In the genomic region with DNA sequence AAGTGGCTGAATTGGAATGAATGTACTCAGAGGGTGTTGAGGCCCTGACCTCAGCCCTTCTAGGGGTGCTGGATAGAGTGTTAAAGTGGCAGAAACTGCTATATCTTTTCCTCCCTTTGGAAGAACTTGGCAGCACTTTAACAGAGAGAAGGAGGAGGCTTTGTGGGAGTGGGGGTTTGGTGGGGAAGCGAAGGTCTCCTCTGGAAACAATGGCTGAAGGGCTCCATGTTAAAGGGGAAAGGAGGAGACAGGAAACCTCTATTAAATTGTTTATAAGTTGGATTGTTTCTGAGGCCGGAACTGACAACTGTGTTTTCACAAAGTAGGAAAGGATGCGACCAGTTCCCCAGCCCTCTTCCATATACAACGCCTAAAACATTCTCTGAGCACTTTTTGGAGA, we compare ENCODE assay signal across 24 mouse cellular contexts.
"Had no signal": no experiment of that assay in that cellular context is flagged by ENCODE, and none has a peak within 500 bp of the region (broad histone marks: within the 10 kb centered on the region; RNA-seq: fewer than 3 reads in every experiment).

No protein-coding gene starts in this region.

- ATAC-seq: hindbrain, postnatal 0 days; intestine, embryonic 16.5 days had no signal

- H3K36me3 ChIP-seq: heart, embryonic 13.5 days; heart, embryonic 15.5 days; hindbrain, embryonic 13.5 days; hindbrain, embryonic 15.5 days; kidney, embryonic 15.5 days; limb, embryonic 10.5 days; limb, embryonic 12.5 days had no signal

- H3K4me3 ChIP-seq: heart, adult 2 months; heart, embryonic 13.5 days; heart, embryonic 15.5 days; hindbrain, embryonic 13.5 days; hindbrain, embryonic 15.5 days; kidney, embryonic 15.5 days; layer of hippocampus, adult 2 months; left cerebral cortex, adult 2 months; limb, embryonic 10.5 days; limb, embryonic 12.5 days had no signal

- H3K4me1 ChIP-seq: hindbrain, embryonic 13.5 days; hindbrain, embryonic 15.5 days; limb, embryonic 10.5 days; limb, embryonic 12.5 days had no signal

- DNase-seq: gastrocnemius, postnatal 14 days; gastrocnemius, postnatal 36 days; heart, adult 11 months; heart, adult 2 months; heart, postnatal 14 days; heart, postnatal 36 days; kidney, adult 11 months; kidney, adult 2 months; kidney, adult 9 months; kidney, postnatal 25 days; kidney, postnatal 4 days had no signal

- H3K9ac ChIP-seq: heart, embryonic 13.5 days; heart, embryonic 15.5 days; hindbrain, embryonic 13.5 days; hindbrain, embryonic 15.5 days; kidney, embryonic 15.5 days; limb, embryonic 12.5 days had no signal

- H3K27me3 ChIP-seq: heart, embryonic 13.5 days; heart, embryonic 15.5 days; hindbrain, embryonic 13.5 days; hindbrain, embryonic 15.5 days; kidney, embryonic 15.5 days; limb, embryonic 12.5 days had no signal

- H3K27ac ChIP-seq: heart, adult 2 months; heart, embryonic 13.5 days; heart, embryonic 15.5 days; hindbrain, embryonic 13.5 days; hindbrain, embryonic 15.5 days; hindbrain, postnatal 0 days; kidney, embryonic 15.5 days; kidney, postnatal 0 days; layer of hippocampus, adult 2 months; left cerebral cortex, adult 2 months; limb, embryonic 10.5 days; limb, embryonic 12.5 days had no signal

- H3K4me2 ChIP-seq: heart, embryonic 11.5 days; heart, embryonic 13.5 days; heart, embryonic 15.5 days; hindbrain, embryonic 13.5 days; hindbrain, embryonic 15.5 days; kidney, embryonic 15.5 days; limb, embryonic 12.5 days had no signal

- H3K9me3 ChIP-seq: heart, embryonic 13.5 days; heart, embryonic 15.5 days; hindbrain, embryonic 13.5 days; hindbrain, embryonic 15.5 days; kidney, embryonic 15.5 days; limb, embryonic 10.5 days; limb, embryonic 12.5 days had no signal
